Mouse (Mus musculus) forebrain, embryonic 12.5 days (tissue): Measurements from ENCODE around the gene Bend5. TPM values are rescaled to one million over a fixed set of nuclear protein-coding genes. Genes with fewer than 3 reads are reported as not detected.

Source experiments
- ATAC-seq: fragments of 200-750 bp; cut with Nextera tagmentation; 2 replicates; pipeline ENCODE4 v1.8.0; 2017; ENCODE audit warnings: moderate TSS enrichment; ENCODE audit not compliant: low FRiP score
- H3K27ac ChIP-seq: fragments of 300-500 bp; sonication (generic); 2 replicates; pipeline ENCODE4 v1.5.1; 2016; ENCODE audit warnings: mild to moderate bottlenecking
- H3K27me3 ChIP-seq: fragments of 300-500 bp; sonication (generic); 2 replicates; pipeline ENCODE4 v1.6.1; 2016; ENCODE audit warnings: mild to moderate bottlenecking
- H3K36me3 ChIP-seq: fragments of 300-500 bp; sonication (generic); replicated peaks from 2 replicates; pipeline ENCODE4 v1.6.1; 2016; ENCODE audit warnings: mild to moderate bottlenecking
- H3K4me1 ChIP-seq: fragments of 300-500 bp; sonication (generic); 2 replicates; pipeline ENCODE4 v1.6.1; 2016
- H3K4me2 ChIP-seq: fragments of 300-500 bp; sonication (generic); 2 replicates; pipeline ENCODE4 v1.6.1; 2016; ENCODE audit warnings: mild to moderate bottlenecking, moderate library complexity
- H3K4me3 ChIP-seq: fragments of 300-500 bp; sonication (generic); replicated peaks from 2 replicates; pipeline ENCODE4 v1.5.1; 2016; ENCODE audit warnings: mild to moderate bottlenecking
- H3K9ac ChIP-seq: fragments of 300-500 bp; sonication (generic); 2 replicates; pipeline ENCODE4 v1.6.1; 2016; ENCODE audit warnings: mild to moderate bottlenecking
- H3K9me3 ChIP-seq: fragments of 300-500 bp; sonication (generic); 2 replicates; pipeline ENCODE4 v1.6.1; 2016
- WGBS: fragments of 180-500 bp; shearing (Covaris S2); methylation state at CpG from one replicate; pipeline ENCODE4 v1.1.7; 2016; 5-methylcytosine and 5-hydroxymethylcytosine counted together
- polyA plus RNA-seq: library from polyadenylated mRNA; unstranded; fragments of >200 nt; fragmentation: Nextera tagmentation; extraction: Ambion mirVana; gene quantifications from 2 replicates; pipeline ENCODE4 v1.2.1, GENCODE M21; 2016

Gene Bend5
- polyA plus RNA-seq, 1 experiment from 2014 or later, result 46.5 TPM

- Histone ChIP-seq H3K27me3 (no peaks in the 10 kb centered on the region), H3K27ac (no peak overlapping the region), H3K4me3 (no peak overlapping the region), H3K9me3 (no peaks in the 10 kb centered on the region), H3K4me2 (no peak overlapping the region), H3K9ac (no peak overlapping the region), H3K36me3 (peaks cover 13% of the 10 kb centered on the region; the same call in 1 of the 2 replicates), H3K4me1 (peaks cover 28% of the 10 kb centered on the region)
- 89% methylated on average over 5 of the region's 5 CpGs for WGBS
- no peak for ATAC-seq
Measured at GRCm38 (mm10) chr4:111417716-111418115, 2.9 kb downstream of the Bend5 start.

GRCm38 (mm10) chr4:111419476-111419875, 4.7 kb downstream of the Bend5 start:
- Histone ChIP-seq H3K36me3 (peaks cover 13% of the 10 kb centered on the region; the same call in 1 of the 2 replicates), H3K4me3 (no peak overlapping the region), H3K9me3 (no peaks in the 10 kb centered on the region), H3K4me2 (no peak overlapping the region), H3K9ac (no peak overlapping the region), H3K27me3 (no peaks in the 10 kb centered on the region), H3K4me1 (peaks cover 23% of the 10 kb centered on the region), H3K27ac (no peak overlapping the region)
- 93% methylated on average over 1 of the region's 1 CpGs for WGBS
- ATAC-seq, result no peak

GRCm38 (mm10) chr4:111420031-111420430, 5.2 kb downstream of the Bend5 start:
- Histone ChIP-seq H3K27ac (no peak overlapping the region), H3K4me3 (no peak overlapping the region), H3K4me1 (peaks cover 23% of the 10 kb centered on the region), H3K9me3 (no peaks in the 10 kb centered on the region), H3K36me3 (peaks cover 14% of the 10 kb centered on the region; the same call in 1 of the 2 replicates), H3K9ac (no peak overlapping the region), H3K4me2 (no peak overlapping the region), H3K27me3 (no peaks in the 10 kb centered on the region)
- no peak for ATAC-seq
- WGBS, result 86% methylated on average over 3 of the region's 3 CpGs

- H3K4me1 ChIP-seq, result peaks cover 19% of the 10 kb centered on the region
- H3K9me3 ChIP-seq, result no peaks in the 10 kb centered on the region
- no peak overlapping the region for H3K4me2 ChIP-seq
- no peak overlapping the region for H3K4me3 ChIP-seq
- peaks cover 19% of the 10 kb centered on the region; the same call in 1 of the 2 replicates for H3K36me3 ChIP-seq
- no peak overlapping the region for H3K27ac ChIP-seq
- no peaks in the 10 kb centered on the region for H3K27me3 ChIP-seq
- H3K9ac ChIP-seq, result no peak overlapping the region
- no peak for ATAC-seq
- 80% methylated on average over 4 of the region's 4 CpGs for WGBS
Measured at GRCm38 (mm10) chr4:111420955-111421354, 6.1 kb downstream of the Bend5 start.

- no peak overlapping the region for H3K4me2 ChIP-seq
- 91% methylated on average over 6 of the region's 6 CpGs for WGBS
- H3K27ac ChIP-seq, result no peak overlapping the region
- H3K36me3 ChIP-seq, result peaks cover 19% of the 10 kb centered on the region; the same call in 1 of the 2 replicates
- H3K4me3 ChIP-seq, result no peak overlapping the region
- H3K4me1 ChIP-seq, result peaks cover 10% of the 10 kb centered on the region
- no peak for ATAC-seq
- no peak overlapping the region for H3K9ac ChIP-seq
- no peaks in the 10 kb centered on the region for H3K27me3 ChIP-seq
- H3K9me3 ChIP-seq, result no peaks in the 10 kb centered on the region
Measured at GRCm38 (mm10) chr4:111421785-111422184, 7.0 kb downstream of the Bend5 start.

DNA sequence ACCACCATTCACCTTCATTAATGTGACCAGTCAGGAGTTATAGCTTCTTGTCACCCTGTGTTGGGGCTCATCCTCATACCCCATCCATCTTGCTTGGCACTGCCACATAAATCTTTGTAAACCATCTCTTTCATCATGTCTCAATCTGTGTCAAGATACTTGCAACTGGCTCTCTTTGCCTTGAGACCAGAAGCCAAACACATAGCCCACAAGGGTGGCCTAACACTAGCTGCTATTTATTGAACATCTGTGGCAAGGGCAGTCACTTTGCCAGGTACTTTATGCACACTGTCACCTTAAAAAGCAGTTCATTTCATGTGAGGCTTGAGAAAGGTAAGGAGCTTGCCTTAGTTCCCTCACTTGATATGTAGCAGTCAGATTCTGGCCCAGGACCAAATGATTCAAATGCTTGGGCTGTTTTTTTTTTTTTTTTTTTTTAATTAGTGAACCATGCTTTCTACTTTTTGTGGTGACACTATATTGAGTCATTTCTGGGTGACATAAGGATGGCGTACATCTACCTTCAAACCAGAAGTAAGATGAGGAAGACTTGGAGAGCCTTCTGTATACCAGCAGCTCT, 9.7 kb downstream of the Bend5 start:
- WGBS, result 97% methylated on average over 1 of the region's 1 CpGs
- Histone ChIP-seq H3K9me3 (no peaks in the 10 kb centered on the region), H3K27me3 (no peaks in the 10 kb centered on the region), H3K4me3 (no peak overlapping the region), H3K36me3 (peaks cover 8% of the 10 kb centered on the region; the same call in 1 of the 2 replicates), H3K4me1 (no peaks in the 10 kb centered on the region), H3K4me2 (no peak overlapping the region), H3K9ac (no peak overlapping the region), H3K27ac (no peak overlapping the region)
- no peak for ATAC-seq

GRCm38 (mm10) chr4:111425170-111425569, 10.4 kb downstream of the Bend5 start:
- no peak overlapping the region for H3K27ac ChIP-seq
- no peaks in the 10 kb centered on the region for H3K4me1 ChIP-seq
- no peak overlapping the region for H3K9ac ChIP-seq
- H3K27me3 ChIP-seq, result no peaks in the 10 kb centered on the region
- H3K36me3 ChIP-seq, result peaks cover 8% of the 10 kb centered on the region; the same call in 1 of the 2 replicates
- WGBS, result 80% methylated on average over 6 of the region's 6 CpGs
- no peak for ATAC-seq
- no peaks in the 10 kb centered on the region for H3K9me3 ChIP-seq
- H3K4me2 ChIP-seq, result no peak overlapping the region
- no peak overlapping the region for H3K4me3 ChIP-seq

GRCm38 (mm10) chr4:111431186-111431585, 16.4 kb downstream of the Bend5 start:
- H3K4me1 ChIP-seq, result no peaks in the 10 kb centered on the region
- no peaks in the 10 kb centered on the region for H3K9me3 ChIP-seq
- H3K4me2 ChIP-seq, result no peak overlapping the region
- no peak overlapping the region for H3K9ac ChIP-seq
- H3K4me3 ChIP-seq, result no peak overlapping the region
- no peak overlapping the region for H3K27ac ChIP-seq
- 90% methylated on average over 2 of the region's 2 CpGs for WGBS
- H3K36me3 ChIP-seq, result peaks cover 36% of the 10 kb centered on the region
- ATAC-seq, result no peak
- no peaks in the 10 kb centered on the region for H3K27me3 ChIP-seq

DNA sequence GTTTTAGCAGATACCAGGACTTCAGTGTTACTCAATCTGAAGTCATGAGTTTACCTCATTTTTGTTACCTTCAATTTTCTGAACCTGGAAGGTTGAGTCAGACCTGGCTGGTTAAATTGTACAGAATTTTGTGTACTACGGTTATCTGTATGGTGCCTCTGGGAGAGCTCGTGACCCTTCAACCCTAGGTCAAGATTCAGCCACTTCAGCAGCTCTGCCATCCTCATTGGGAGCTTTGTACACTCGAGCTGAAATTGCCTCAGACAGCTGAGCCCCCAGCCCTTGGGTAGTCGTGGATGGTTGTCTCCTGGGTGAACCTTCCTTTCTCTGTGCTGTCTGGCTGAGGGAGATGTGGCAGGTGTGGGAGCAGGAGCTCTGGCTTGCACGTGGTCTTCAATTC, 17.2 kb downstream of the Bend5 start:
- H3K9me3 ChIP-seq, result no peaks in the 10 kb centered on the region
- 83% methylated on average over 5 of the region's 5 CpGs for WGBS
- peaks cover 43% of the 10 kb centered on the region for H3K36me3 ChIP-seq

DNA sequence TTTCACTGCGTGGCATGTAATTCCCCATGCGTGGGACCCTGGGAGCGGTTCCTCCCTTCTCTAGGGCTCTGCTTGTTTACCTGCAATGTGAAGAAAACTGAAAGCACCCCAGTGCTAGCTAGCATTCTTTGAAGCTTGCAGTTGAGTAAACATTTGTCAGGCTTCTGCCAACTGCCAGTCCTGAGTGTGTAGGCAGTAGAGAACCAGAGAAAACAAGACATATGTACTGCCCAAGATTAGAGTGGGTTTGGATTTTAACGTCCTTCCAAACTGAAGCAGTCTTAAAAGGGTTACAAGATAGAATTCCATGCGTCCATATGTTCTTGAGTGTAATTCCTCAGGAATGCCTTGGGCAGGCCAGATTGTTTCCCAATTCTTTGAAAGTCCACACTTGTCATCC, 17.6 kb downstream of the Bend5 start:
- WGBS, result 92% methylated on average over 5 of the region's 5 CpGs
- no peak overlapping the region for H3K27ac ChIP-seq
- no peak overlapping the region for H3K4me2 ChIP-seq
- no peak overlapping the region for H3K4me3 ChIP-seq
- no peak overlapping the region for H3K9ac ChIP-seq
- H3K36me3 ChIP-seq, result peaks cover 47% of the 10 kb centered on the region
- H3K27me3 ChIP-seq, result no peaks in the 10 kb centered on the region
- no peak for ATAC-seq
- no peaks in the 10 kb centered on the region for H3K9me3 ChIP-seq
- H3K4me1 ChIP-seq, result no peaks in the 10 kb centered on the region

More for the DNA sequence above, 17.2 kb downstream of the Bend5 start:
- no peak overlapping the region for H3K27ac ChIP-seq
- no peaks in the 10 kb centered on the region for H3K4me1 ChIP-seq
- H3K9ac ChIP-seq, result no peak overlapping the region
- no peak for ATAC-seq
- no peaks in the 10 kb centered on the region for H3K27me3 ChIP-seq
- H3K4me2 ChIP-seq, result no peak overlapping the region
- no peak overlapping the region for H3K4me3 ChIP-seq

- H3K4me1 ChIP-seq, result peaks cover 30% of the 10 kb centered on the region
- H3K4me3 ChIP-seq, result no peak overlapping the region
- peaks cover 36% of the 10 kb centered on the region for H3K27me3 ChIP-seq
- no peak for ATAC-seq
- WGBS, result 52% methylated on average over 1 of the region's 1 CpGs
- H3K9me3 ChIP-seq, result no peaks in the 10 kb centered on the region
- H3K4me2 ChIP-seq, result no peak overlapping the region
- H3K9ac ChIP-seq, result no peak overlapping the region
- peaks cover 18% of the 10 kb centered on the region for H3K36me3 ChIP-seq
- H3K27ac ChIP-seq, result no peak overlapping the region
Measured at GRCm38 (mm10) chr4:111441709-111442108, 26.9 kb downstream of the Bend5 start.

GRCm38 (mm10) chr4:111442435-111443238, 27.8 kb downstream of the Bend5 start:
- ATAC-seq, result no peak
- H3K27me3 ChIP-seq, result peaks cover 43% of the 10 kb centered on the region
- no peak overlapping the region for H3K4me3 ChIP-seq
- peaks cover 8% of the 10 kb centered on the region for H3K36me3 ChIP-seq
- H3K9me3 ChIP-seq, result no peaks in the 10 kb centered on the region
- H3K4me2 ChIP-seq, result no peak overlapping the region
- H3K27ac ChIP-seq, result no peak overlapping the region
- 81% methylated on average over 1 of the region's 1 CpGs for WGBS
- H3K9ac ChIP-seq, result no peak overlapping the region
- H3K4me1 ChIP-seq, result peaks cover 30% of the 10 kb centered on the region
